Mouse (Mus musculus) frontal cortex, postnatal 25 days (tissue): ENCODE measurements at regions not wholly inside any gene's neighbourhood (a gene's known extent, or its start where the extent isn't known, plus 50 kb on each side); places are given as distances from the start of the nearest gene placed in this dataset.

Experiments
- DNase-seq, 2 experiments: peaks; one replicate each; pipeline ENCODE4 v3.0.0; 2022; ENCODE audit warnings: low spot score in 2 of 2

GRCm38 (mm10) chr4:80691774-80692485 lies 142.0 kb upstream of the Tyrp1 start:
- no peak for DNase-seq

DNA sequence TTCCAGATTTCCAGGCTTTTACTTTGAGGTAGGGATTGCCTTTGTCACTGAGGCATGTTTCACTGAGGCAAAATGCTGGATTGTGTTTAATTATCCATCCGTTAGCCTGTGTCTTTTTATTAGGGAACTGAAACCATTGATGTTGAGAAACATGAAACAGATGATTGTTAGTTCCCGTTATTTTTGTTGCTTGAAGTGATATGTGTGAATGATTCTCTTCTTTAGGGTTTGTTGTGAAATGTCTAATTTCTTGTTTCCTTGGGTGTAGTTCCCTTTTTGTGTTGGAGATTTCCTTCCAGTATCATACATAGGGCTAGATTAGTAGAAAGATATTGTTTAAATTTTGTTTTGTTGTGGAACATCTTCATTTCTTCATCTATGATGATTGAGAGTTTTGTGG lies 121.2 kb upstream of the Tyrp1 start:
- DNase-seq = no peak

DNA sequence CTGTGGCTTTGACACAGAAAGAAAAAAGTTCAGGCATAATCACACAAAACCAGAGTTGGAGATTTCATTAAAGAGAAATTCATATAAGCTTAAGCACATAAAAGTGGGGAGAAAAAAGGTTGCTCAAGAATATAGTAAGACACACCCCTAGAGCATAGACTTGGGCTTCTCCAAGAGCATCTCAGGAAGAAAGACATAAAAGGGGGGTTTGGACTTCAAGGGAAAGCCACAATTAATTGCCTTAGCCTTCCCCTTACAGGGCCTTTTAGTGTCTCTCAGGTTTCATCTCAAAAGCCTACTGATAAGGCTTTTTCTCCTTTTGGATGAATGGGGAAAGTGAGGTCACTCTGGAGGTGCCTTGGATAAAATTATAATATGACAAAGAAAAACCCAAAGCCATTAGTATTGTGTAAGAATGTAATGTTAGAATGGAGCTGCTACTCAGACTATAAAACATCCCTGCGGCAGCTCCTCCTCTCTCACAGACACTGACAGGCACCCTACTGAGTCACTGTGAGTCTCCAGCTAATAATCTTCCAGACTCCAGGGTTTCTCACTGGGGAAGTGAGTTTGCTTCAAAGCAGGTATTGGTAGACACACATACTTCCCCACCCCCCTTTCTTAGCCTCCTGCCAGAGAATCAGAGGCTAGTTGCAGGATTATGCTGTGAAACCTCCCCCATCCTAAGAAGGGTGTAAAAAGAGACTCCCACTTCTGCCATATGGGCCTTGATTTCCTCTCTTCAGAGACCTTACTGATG lies 88.8 kb upstream of the Tyrp1 start:
- peak in 1 of 2 experiments; percentile 13 for DNase-seq

DNA sequence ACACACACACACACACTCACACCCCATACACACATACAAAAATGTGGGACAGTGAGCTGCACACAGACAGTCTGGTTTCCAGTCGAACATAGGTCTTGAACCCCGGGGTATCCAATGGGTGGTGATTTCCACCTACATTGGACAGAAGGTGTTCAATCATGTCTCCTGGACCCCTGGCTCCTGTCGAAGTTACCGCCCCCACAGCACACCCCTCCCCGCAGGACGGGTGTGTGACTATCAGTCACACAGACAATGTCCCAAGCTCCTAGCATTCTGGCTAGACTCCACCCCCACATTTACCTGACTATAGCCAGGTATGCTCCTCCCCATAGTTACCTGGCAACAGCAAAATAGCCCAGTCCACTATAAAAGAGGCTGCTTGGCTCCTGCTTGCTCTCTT lies 81.7 kb upstream of the Tyrp1 start:
- no peak for DNase-seq

- no peak for DNase-seq
These were observed 77.8 kb upstream of the Tyrp1 start for GRCm38 (mm10) chr4:80756114-80756513.

- DNase-seq = no peak
These were observed 69.9 kb upstream of the Tyrp1 start for GRCm38 (mm10) chr4:80764024-80764423.

DNA sequence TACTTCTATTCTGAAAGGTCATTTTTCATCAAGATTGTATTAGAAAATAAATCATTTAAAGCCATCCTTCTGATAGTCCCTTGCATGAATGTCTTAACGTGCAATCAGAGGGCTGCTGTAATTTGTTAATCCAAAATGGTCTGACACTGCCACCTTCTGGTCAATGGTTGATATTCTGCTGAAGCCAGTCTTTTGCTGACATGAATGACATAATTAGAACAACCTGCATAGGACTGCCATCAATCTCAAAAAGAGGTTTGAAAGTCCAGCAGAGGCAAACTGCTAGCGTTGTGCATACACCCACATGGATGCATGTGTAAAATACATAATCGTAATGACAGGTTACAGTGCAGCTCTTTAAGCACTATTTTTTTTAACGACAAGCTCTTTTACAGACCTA lies 68.1 kb upstream of the Tyrp1 start:
- DNase-seq = peak; percentile 37 to 67

DNA sequence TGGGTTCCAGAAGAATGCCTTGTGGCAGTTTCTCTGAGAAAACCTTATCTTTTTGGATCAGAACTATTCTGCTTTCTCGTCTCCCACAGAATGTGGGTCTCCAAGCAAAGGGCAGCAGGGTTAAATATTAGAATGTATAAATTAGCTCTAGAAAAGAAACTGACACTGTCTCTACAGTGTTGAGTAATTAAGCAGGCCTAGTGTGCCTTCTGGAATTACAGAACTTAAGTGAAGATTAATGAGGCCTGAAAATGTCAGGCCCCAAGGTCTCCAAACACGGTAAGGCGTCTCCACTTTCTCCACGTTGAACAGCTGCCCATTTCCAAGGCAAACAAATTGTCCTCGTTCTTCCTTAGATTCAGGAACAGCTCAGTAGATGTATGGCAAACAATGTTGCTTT lies 66.5 kb upstream of the Tyrp1 start:
- no peak for DNase-seq
